Mouse (Mus musculus) frontal cortex, postnatal 10 days (tissue): ENCODE measurements at regions not wholly inside any gene's neighbourhood (a gene's known extent, or its start where the extent isn't known, plus 50 kb on each side); places are given as distances from the start of the nearest gene placed in this dataset.

Experiments
- DNase-seq, 2 experiments: peaks; one replicate each; pipeline ENCODE4 v3.0.0; 2022; ENCODE audit warnings: low spot score in 2 of 2, mixed read lengths in 1 of 2

- DNase-seq = no peak
Observed at GRCm38 (mm10) chr10:96786903-96787571, 170.2 kb downstream of the Btg1 start.

- no peak for DNase-seq
Observed at GRCm38 (mm10) chr10:96787572-96787946, 170.8 kb downstream of the Btg1 start.

GRCm38 (mm10) chr10:96788352-96789016, 171.7 kb downstream of the Btg1 start:
- no peak for DNase-seq

- no peak for DNase-seq
Observed at GRCm38 (mm10) chr10:96797116-96797515, 180.3 kb downstream of the Btg1 start.

- no peak for DNase-seq
Observed at GRCm38 (mm10) chr10:96800801-96801200, 184.0 kb downstream of the Btg1 start.

GRCm38 (mm10) chr10:96804030-96804784, 187.4 kb downstream of the Btg1 start:
- DNase-seq = no peak

GRCm38 (mm10) chr10:96806579-96806978, 189.8 kb downstream of the Btg1 start:
- DNase-seq = no peak

- no peak for DNase-seq
Observed at GRCm38 (mm10) chr10:96821852-96822251, 205.0 kb downstream of the Btg1 start.

- no peak for DNase-seq
Observed at GRCm38 (mm10) chr10:96822344-96823335, 205.8 kb downstream of the Btg1 start.

GRCm38 (mm10) chr10:96826234-96826788, 209.5 kb downstream of the Btg1 start:
- no peak for DNase-seq

GRCm38 (mm10) chr10:96827971-96828370, 211.2 kb downstream of the Btg1 start:
- no peak for DNase-seq

- DNase-seq = no peak
Observed at GRCm38 (mm10) chr10:96828581-96829246, 211.9 kb downstream of the Btg1 start.

GRCm38 (mm10) chr10:96831071-96831470, 214.3 kb downstream of the Btg1 start:
- no peak for DNase-seq

- DNase-seq = no peak
Observed at GRCm38 (mm10) chr10:96837230-96837629, 220.4 kb downstream of the Btg1 start.

- no peak for DNase-seq
Observed at GRCm38 (mm10) chr10:96841128-96841527, 224.3 kb downstream of the Btg1 start.

GRCm38 (mm10) chr10:96841956-96842355, 225.2 kb downstream of the Btg1 start:
- DNase-seq = no peak

GRCm38 (mm10) chr10:96845906-96846305, 229.1 kb downstream of the Btg1 start:
- no peak for DNase-seq

GRCm38 (mm10) chr10:96847028-96847427, 230.2 kb downstream of the Btg1 start:
- no peak for DNase-seq

GRCm38 (mm10) chr10:96847433-96848165, 230.8 kb downstream of the Btg1 start:
- no peak for DNase-seq

GRCm38 (mm10) chr10:96848496-96848895, 231.7 kb downstream of the Btg1 start:
- DNase-seq = no peak
